Mouse (Mus musculus) intestine, embryonic 16.5 days (tissue): ENCODE results near the gene Cacul1. TPM values are rescaled to one million over a fixed set of nuclear protein-coding genes. Genes with fewer than 3 reads are reported as not detected.
A peak's percentile ranks its signal among the peaks of the same experiment; 100 is the strongest.

Source experiments
- ATAC-seq: fragments of 200-750 bp; cut with Nextera tagmentation; 2 replicates; pipeline ENCODE4 v1.8.0; 2017; ENCODE audit warnings: moderate TSS enrichment, moderate library complexity
- H3K27ac ChIP-seq: fragments of 300-500 bp; sonication (generic); 2 replicates; pipeline ENCODE4 v1.5.1; 2014; ENCODE audit warnings: mild to moderate bottlenecking, low read length
- H3K27me3 ChIP-seq: fragments of 300-500 bp; sonication (generic); replicated peaks from 2 replicates; pipeline ENCODE4 v1.6.1; 2014; ENCODE audit warnings: low read length, control low read depth, mixed read lengths; ENCODE audit not compliant: control insufficient read depth, insufficient read depth
- H3K36me3 ChIP-seq: fragments of 300-500 bp; sonication (generic); 2 replicates; pipeline ENCODE4 v1.6.1; 2014; ENCODE audit warnings: low read length, control low read depth; ENCODE audit not compliant: control insufficient read depth, insufficient read depth
- H3K4me1 ChIP-seq: fragments of 300-500 bp; sonication (generic); 2 replicates; pipeline ENCODE4 v1.6.1; 2014; ENCODE audit warnings: low read length, control low read depth, mixed read lengths; ENCODE audit not compliant: control insufficient read depth, insufficient read depth
- H3K4me2 ChIP-seq: fragments of 300-500 bp; sonication (generic); 2 replicates; pipeline ENCODE4 v1.6.1; 2014; ENCODE audit warnings: low read depth, low read length, control low read depth
- H3K4me3 ChIP-seq: fragments of 300-500 bp; sonication (generic); 2 replicates; pipeline ENCODE4 v1.5.1; 2014; ENCODE audit warnings: mild to moderate bottlenecking, low read length
- H3K9ac ChIP-seq: fragments of 300-500 bp; sonication (generic); 2 replicates; pipeline ENCODE4 v1.6.1; 2014; ENCODE audit warnings: low read depth, low read length
- H3K9me3 ChIP-seq: fragments of 300-500 bp; sonication (generic); 2 replicates; pipeline ENCODE4 v1.6.1; 2016; ENCODE audit warnings: low read length, control low read depth; ENCODE audit not compliant: control insufficient read depth
- WGBS: fragments of 180-500 bp; shearing (Covaris S2); extraction: QIAGEN DNeasy Blood & Tissue Kit; methylation state at CpG from one replicate; pipeline ENCODE4 v1.1.7; 2014; 5-methylcytosine and 5-hydroxymethylcytosine counted together
- microRNA-seq: library from miRNA; unstranded; fragments of <30 nt; microRNA quantifications from one replicate; pipeline ENCODE4, GENCODE M21; 2016
- polyA plus RNA-seq: library from polyadenylated mRNA; unstranded; fragments of >200 nt; fragmentation: Nextera tagmentation; extraction: Ambion mirVana; gene quantifications from 2 replicates; pipeline ENCODE4 v1.2.1, GENCODE M21; 2015

The Cacul1 gene
- polyA plus RNA-seq, 1 experiment from 2014 or later = 12.2 TPM

- Histone ChIP-seq H3K9me3 (no peaks in the 10 kb centered on the region), H3K27ac (no peak overlapping the region), H3K36me3 (no peaks in the 10 kb centered on the region), H3K4me3 (no peak overlapping the region), H3K9ac (no peak overlapping the region), H3K27me3 (no peaks in the 10 kb centered on the region), H3K4me2 (no peak overlapping the region), H3K4me1 (no peaks in the 10 kb centered on the region)
- WGBS = 52% methylated on average over 3 of the region's 3 CpGs
- no peak for ATAC-seq
Observed at GRCm38 (mm10) chr19:60513431-60513830, 67.4 kb downstream of the Cacul1 start.

GRCm38 (mm10) chr19:60500209-60500608, 80.6 kb downstream of the Cacul1 start:
- H3K4me1 ChIP-seq = no peaks in the 10 kb centered on the region
- no peak overlapping the region for H3K4me3 ChIP-seq
- no peak overlapping the region for H3K4me2 ChIP-seq
- no peak overlapping the region for H3K27ac ChIP-seq
- H3K9ac ChIP-seq = no peak overlapping the region
- H3K36me3 ChIP-seq = no peaks in the 10 kb centered on the region
- ATAC-seq = 0 out of 2 replicates have a peak, but pooled peaks have one; percentile 13
- H3K9me3 ChIP-seq = no peaks in the 10 kb centered on the region
- H3K27me3 ChIP-seq = no peaks in the 10 kb centered on the region

GRCm38 (mm10) chr19:60497171-60497570, 83.7 kb downstream of the Cacul1 start:
- Histone ChIP-seq H3K9me3 (no peaks in the 10 kb centered on the region), H3K27ac (no peak overlapping the region), H3K9ac (no peak overlapping the region), H3K27me3 (no peaks in the 10 kb centered on the region), H3K4me3 (no peak overlapping the region), H3K36me3 (no peaks in the 10 kb centered on the region), H3K4me2 (no peak overlapping the region), H3K4me1 (no peaks in the 10 kb centered on the region)
- no peak for ATAC-seq
- 73% methylated on average over 4 of the region's 4 CpGs for WGBS

- Histone ChIP-seq H3K9ac (no peak overlapping the region), H3K4me1 (no peaks in the 10 kb centered on the region), H3K27me3 (no peaks in the 10 kb centered on the region), H3K36me3 (no peaks in the 10 kb centered on the region), H3K4me2 (no peak overlapping the region), H3K27ac (no peak overlapping the region), H3K4me3 (no peak overlapping the region), H3K9me3 (no peaks in the 10 kb centered on the region)
- no peak for ATAC-seq
- 44% methylated on average over 3 of the region's 3 CpGs for WGBS
Observed at GRCm38 (mm10) chr19:60495772-60496171, 85.1 kb downstream of the Cacul1 start.

GRCm38 (mm10) chr19:60489566-60489965, 91.3 kb downstream of the Cacul1 start:
- Histone ChIP-seq H3K27ac (no peak overlapping the region), H3K4me1 (no peaks in the 10 kb centered on the region), H3K9me3 (no peaks in the 10 kb centered on the region), H3K36me3 (no peaks in the 10 kb centered on the region), H3K4me3 (no peak overlapping the region), H3K4me2 (no peak overlapping the region), H3K9ac (no peak overlapping the region), H3K27me3 (no peaks in the 10 kb centered on the region)
- 81% methylated on average over 1 of the region's 1 CpGs for WGBS
- no peak for ATAC-seq

- H3K9ac ChIP-seq = no peak overlapping the region
- no peaks in the 10 kb centered on the region for H3K36me3 ChIP-seq
- no peaks in the 10 kb centered on the region for H3K27me3 ChIP-seq
- no peaks in the 10 kb centered on the region for H3K4me1 ChIP-seq
- H3K9me3 ChIP-seq = no peaks in the 10 kb centered on the region
- no peak overlapping the region for H3K4me3 ChIP-seq
- H3K4me2 ChIP-seq = no peak overlapping the region
- no peak overlapping the region for H3K27ac ChIP-seq
- no peak for ATAC-seq
Observed at GRCm38 (mm10) chr19:60485261-60485660, 95.6 kb downstream of the Cacul1 start.

GRCm38 (mm10) chr19:60478859-60479258, 102.0 kb downstream of the Cacul1 start:
- no peaks in the 10 kb centered on the region for H3K9me3 ChIP-seq
- no peaks in the 10 kb centered on the region for H3K4me1 ChIP-seq
- no peak overlapping the region for H3K4me2 ChIP-seq
- no peak for ATAC-seq
- no peak overlapping the region for H3K4me3 ChIP-seq
- H3K27me3 ChIP-seq = no peaks in the 10 kb centered on the region
- H3K27ac ChIP-seq = no peak overlapping the region
- 23% methylated on average over 1 of the region's 1 CpGs for WGBS
- H3K9ac ChIP-seq = no peak overlapping the region
- H3K36me3 ChIP-seq = no peaks in the 10 kb centered on the region

GRCm38 (mm10) chr19:60477788-60478187, 103.0 kb downstream of the Cacul1 start:
- H3K9ac ChIP-seq = no peak overlapping the region
- H3K4me2 ChIP-seq = no peak overlapping the region
- ATAC-seq = no peak

More at GRCm38 (mm10) chr19:60477788-60478187, 103.0 kb downstream of the Cacul1 start:
- 51% methylated on average over 2 of the region's 2 CpGs for WGBS
- Histone ChIP-seq H3K36me3 (no peaks in the 10 kb centered on the region), H3K4me1 (no peaks in the 10 kb centered on the region), H3K27ac (no peak overlapping the region), H3K4me3 (no peak overlapping the region), H3K27me3 (no peaks in the 10 kb centered on the region), H3K9me3 (no peaks in the 10 kb centered on the region)

Small RNA genes within 50 kb of the gene (microRNA-seq; reads per million reads assigned to microRNA genes)
- gene Gm25238 = not detected

Other genes with a start within 250 kb of the Cacul1 start
- gene Prlhr, start 112.7 kb downstream of the Cacul1 start, polyA plus RNA-seq = not detected in 2 replicates
- 0.65 and 0.78 TPM in 2 replicates for gene Nanos1, start 175.0 kb upstream of the Cacul1 start, polyA plus RNA-seq
- gene Eif3a, start 209.6 kb upstream of the Cacul1 start, polyA plus RNA-seq = 114 and 124 TPM in 2 replicates
- 28.3 and 28.7 TPM in 2 replicates for gene Fam45a, start 230.6 kb upstream of the Cacul1 start, polyA plus RNA-seq